Mouse (Mus musculus): ENCODE measurements at regions not wholly inside any gene's neighbourhood (a gene's known extent, or its start where the extent isn't known, plus 50 kb on each side); places are given as distances from the start of the nearest gene placed in this dataset.
A peak's percentile ranks its signal among the peaks of the same experiment; 100 is the strongest.

GRCm38 (mm10) chr17:94424811-94425210 is 325.0 kb downstream of the Mettl4 start:
- Histone ChIP-seq H3K27me3 (ENCODE audit: control insufficient read depth, insufficient read depth, low read length) (no peaks in the 10 kb centered on the region), H3K36me3 (replicated peaks; ENCODE audit: control insufficient read depth, insufficient read depth, low read depth, low read length) (no peaks in the 10 kb centered on the region), H3K4me2 (ENCODE audit: low read depth, low read length) (no peak overlapping the region), H3K9ac (replicated peaks; ENCODE audit: low read length) (no peak overlapping the region), H3K9me3 (replicated peaks; ENCODE audit: control insufficient read depth, low read length) (no peaks in the 10 kb centered on the region), H3K4me1 (ENCODE audit: control insufficient read depth, insufficient read depth, low read length) (no peaks in the 10 kb centered on the region), H3K27ac (replicated peaks; ENCODE audit: low read depth, low read length) (no peak overlapping the region), H3K4me3 (ENCODE audit: low read depth, low read length) (no peak overlapping the region)
- 55% methylated on average over 2 of the region's 2 CpGs for WGBS
- ATAC-seq (replicated peaks; ENCODE audit: insufficient number of reproducible peaks, low FRiP score, low TSS enrichment, low read depth), result no peak
- DNase-seq (ENCODE audit: low spot score), result peak; percentile 36

GRCm38 (mm10) chr17:94382993-94383392 is 366.8 kb downstream of the Mettl4 start:
- H3K27ac ChIP-seq (replicated peaks; ENCODE audit: low read depth, low read length), result no peak overlapping the region
- H3K4me2 ChIP-seq (ENCODE audit: low read depth, low read length), result no peak overlapping the region
- H3K9me3 ChIP-seq (replicated peaks; ENCODE audit: control insufficient read depth, low read length), result no peaks in the 10 kb centered on the region
- DNase-seq (ENCODE audit: low spot score) (no peak), ATAC-seq (replicated peaks; ENCODE audit: insufficient number of reproducible peaks, low FRiP score, low TSS enrichment, low read depth) (no peak)
- H3K27me3 ChIP-seq (ENCODE audit: control insufficient read depth, insufficient read depth, low read length), result no peaks in the 10 kb centered on the region
- H3K4me1 ChIP-seq (ENCODE audit: control insufficient read depth, insufficient read depth, low read length), result no peaks in the 10 kb centered on the region
- no peak overlapping the region for H3K4me3 ChIP-seq (ENCODE audit: low read depth, low read length)
- WGBS, result 92% methylated on average over 2 of the region's 2 CpGs
- no peaks in the 10 kb centered on the region for H3K36me3 ChIP-seq (replicated peaks; ENCODE audit: control insufficient read depth, insufficient read depth, low read depth, low read length)
- H3K9ac ChIP-seq (replicated peaks; ENCODE audit: low read length), result no peak overlapping the region

- Histone ChIP-seq H3K27ac (replicated peaks; ENCODE audit: low read depth, low read length) (no peak overlapping the region), H3K9me3 (replicated peaks; ENCODE audit: control insufficient read depth, low read length) (no peaks in the 10 kb centered on the region), H3K4me1 (ENCODE audit: control insufficient read depth, insufficient read depth, low read length) (no peaks in the 10 kb centered on the region), H3K36me3 (replicated peaks; ENCODE audit: control insufficient read depth, insufficient read depth, low read depth, low read length) (no peaks in the 10 kb centered on the region), H3K4me3 (ENCODE audit: low read depth, low read length) (no peak overlapping the region), H3K27me3 (ENCODE audit: control insufficient read depth, insufficient read depth, low read length) (no peaks in the 10 kb centered on the region), H3K4me2 (ENCODE audit: low read depth, low read length) (no peak overlapping the region), H3K9ac (replicated peaks; ENCODE audit: low read length) (no peak overlapping the region)
- WGBS, result 72% methylated on average over 2 of the region's 2 CpGs
- no peak for DNase-seq (ENCODE audit: low spot score)
- ATAC-seq (replicated peaks; ENCODE audit: insufficient number of reproducible peaks, low FRiP score, low TSS enrichment, low read depth), result no peak
These were observed 414.1 kb downstream of the Mettl4 start for GRCm38 (mm10) chr17:94335688-94336087.

GRCm38 (mm10) chr17:94326179-94326578 is 423.6 kb downstream of the Mettl4 start:
- WGBS, result 32% methylated on average over 2 of the region's 2 CpGs
- ATAC-seq (replicated peaks; ENCODE audit: insufficient number of reproducible peaks, low FRiP score, low TSS enrichment, low read depth), result peak; percentile 56; the same call in 1 of the 2 replicates
- H3K9me3 ChIP-seq (replicated peaks; ENCODE audit: control insufficient read depth, low read length), result no peaks in the 10 kb centered on the region
- DNase-seq (ENCODE audit: low spot score), result peak; percentile 72
- H3K27me3 ChIP-seq (ENCODE audit: control insufficient read depth, insufficient read depth, low read length), result no peaks in the 10 kb centered on the region
- no peak overlapping the region for H3K9ac ChIP-seq (replicated peaks; ENCODE audit: low read length)
- H3K4me1 ChIP-seq (ENCODE audit: control insufficient read depth, insufficient read depth, low read length), result no peaks in the 10 kb centered on the region
- H3K27ac ChIP-seq (replicated peaks; ENCODE audit: low read depth, low read length), result no peak overlapping the region
- H3K4me3 ChIP-seq (ENCODE audit: low read depth, low read length), result no peak overlapping the region
- H3K36me3 ChIP-seq (replicated peaks; ENCODE audit: control insufficient read depth, insufficient read depth, low read depth, low read length), result no peaks in the 10 kb centered on the region
- H3K4me2 ChIP-seq (ENCODE audit: low read depth, low read length), result no peak overlapping the region

- no peak for ATAC-seq (replicated peaks; ENCODE audit: insufficient number of reproducible peaks, low FRiP score, low TSS enrichment, low read depth)
- H3K4me1 ChIP-seq (ENCODE audit: control insufficient read depth, insufficient read depth, low read length), result no peaks in the 10 kb centered on the region
- H3K4me3 ChIP-seq (ENCODE audit: low read depth, low read length), result no peak overlapping the region
- no peak overlapping the region for H3K27ac ChIP-seq (replicated peaks; ENCODE audit: low read depth, low read length)
- 97% methylated on average over 3 of the region's 3 CpGs for WGBS
- H3K27me3 ChIP-seq (ENCODE audit: control insufficient read depth, insufficient read depth, low read length), result no peaks in the 10 kb centered on the region
- H3K9me3 ChIP-seq (replicated peaks; ENCODE audit: control insufficient read depth, low read length), result no peaks in the 10 kb centered on the region
- no peaks in the 10 kb centered on the region for H3K36me3 ChIP-seq (replicated peaks; ENCODE audit: control insufficient read depth, insufficient read depth, low read depth, low read length)
- H3K4me2 ChIP-seq (ENCODE audit: low read depth, low read length), result no peak overlapping the region
- no peak for DNase-seq (ENCODE audit: low spot score)
- no peak overlapping the region for H3K9ac ChIP-seq (replicated peaks; ENCODE audit: low read length)
These were observed 458.6 kb downstream of the Mettl4 start for GRCm38 (mm10) chr17:94291221-94291620.

GRCm38 (mm10) chr17:94287612-94288159 is 462.1 kb downstream of the Mettl4 start:
- WGBS, result 64% methylated on average over 3 of the region's 3 CpGs
- Histone ChIP-seq H3K9ac (replicated peaks; ENCODE audit: low read length) (no peak overlapping the region), H3K4me1 (ENCODE audit: control insufficient read depth, insufficient read depth, low read length) (no peaks in the 10 kb centered on the region), H3K27me3 (ENCODE audit: control insufficient read depth, insufficient read depth, low read length) (no peaks in the 10 kb centered on the region), H3K27ac (replicated peaks; ENCODE audit: low read depth, low read length) (no peak overlapping the region), H3K9me3 (replicated peaks; ENCODE audit: control insufficient read depth, low read length) (no peaks in the 10 kb centered on the region), H3K4me2 (ENCODE audit: low read depth, low read length) (no peak overlapping the region), H3K4me3 (ENCODE audit: low read depth, low read length) (no peak overlapping the region), H3K36me3 (replicated peaks; ENCODE audit: control insufficient read depth, insufficient read depth, low read depth, low read length) (no peaks in the 10 kb centered on the region)
- ATAC-seq (replicated peaks; ENCODE audit: insufficient number of reproducible peaks, low FRiP score, low TSS enrichment, low read depth) (no peak), DNase-seq (ENCODE audit: low spot score) (no peak)

- Histone ChIP-seq H3K27ac (replicated peaks; ENCODE audit: low read depth, low read length) (no peak overlapping the region), H3K36me3 (replicated peaks; ENCODE audit: control insufficient read depth, insufficient read depth, low read depth, low read length) (no peaks in the 10 kb centered on the region), H3K4me3 (ENCODE audit: low read depth, low read length) (no peak overlapping the region)
These were observed 473.0 kb downstream of the Mettl4 start for GRCm38 (mm10) chr17:94276851-94277250.

GRCm38 (mm10) chr17:94269756-94270155 is 480.1 kb downstream of the Mettl4 start:
- Histone ChIP-seq H3K4me2 (ENCODE audit: low read depth, low read length) (no peak overlapping the region), H3K4me3 (ENCODE audit: low read depth, low read length) (no peak overlapping the region), H3K9me3 (replicated peaks; ENCODE audit: control insufficient read depth, low read length) (no peaks in the 10 kb centered on the region), H3K4me1 (ENCODE audit: control insufficient read depth, insufficient read depth, low read length) (no peaks in the 10 kb centered on the region), H3K27ac (replicated peaks; ENCODE audit: low read depth, low read length) (no peak overlapping the region), H3K27me3 (ENCODE audit: control insufficient read depth, insufficient read depth, low read length) (no peaks in the 10 kb centered on the region), H3K9ac (replicated peaks; ENCODE audit: low read length) (no peak overlapping the region), H3K36me3 (replicated peaks; ENCODE audit: control insufficient read depth, insufficient read depth, low read depth, low read length) (no peaks in the 10 kb centered on the region)
- ATAC-seq (replicated peaks; ENCODE audit: insufficient number of reproducible peaks, low FRiP score, low TSS enrichment, low read depth) (peak; percentile 64), DNase-seq (ENCODE audit: low spot score) (peak; percentile 83)

More at GRCm38 (mm10) chr17:94276851-94277250, 473.0 kb downstream of the Mettl4 start:
- no peak overlapping the region for H3K9ac ChIP-seq (replicated peaks; ENCODE audit: low read length)
- H3K9me3 ChIP-seq (replicated peaks; ENCODE audit: control insufficient read depth, low read length), result no peaks in the 10 kb centered on the region
- H3K4me1 ChIP-seq (ENCODE audit: control insufficient read depth, insufficient read depth, low read length), result no peaks in the 10 kb centered on the region
- ATAC-seq (replicated peaks; ENCODE audit: insufficient number of reproducible peaks, low FRiP score, low TSS enrichment, low read depth), result no peak
- H3K27me3 ChIP-seq (ENCODE audit: control insufficient read depth, insufficient read depth, low read length), result no peaks in the 10 kb centered on the region
- no peak for DNase-seq (ENCODE audit: low spot score)
- no peak overlapping the region for H3K4me2 ChIP-seq (ENCODE audit: low read depth, low read length)
